Mouse (Mus musculus): ENCODE measurements around the gene D3Ertd751e.

D3Ertd751e gene

GRCm38 (mm10) chr3:41742278-41742934 is at the start of gene D3Ertd751e, which contains the start of gene Sclt1:
D3Ertd751e (plus strand) TSS chr3:41742611.
Sclt1 (minus strand) TSS chr3:41742514.
- peak; percentile 93 for DNase-seq (ENCODE audit: low spot score)

GRCm38 (mm10) chr3:41695681-41696080 is 46.7 kb upstream of the D3Ertd751e start:
- DNase-seq (ENCODE audit: low spot score) = no peak

GRCm38 (mm10) chr3:41741601-41742277 is 672 bp upstream of the D3Ertd751e start:
- DNase-seq (ENCODE audit: low spot score) = peak; percentile 27

GRCm38 (mm10) chr3:41743436-41743835 is 1.0 kb downstream of the D3Ertd751e start:
- peak; percentile 15 for DNase-seq (ENCODE audit: low spot score)

GRCm38 (mm10) chr3:41754556-41754955 is 12.1 kb downstream of the D3Ertd751e start:
- DNase-seq (ENCODE audit: low spot score) = no peak

DNA sequence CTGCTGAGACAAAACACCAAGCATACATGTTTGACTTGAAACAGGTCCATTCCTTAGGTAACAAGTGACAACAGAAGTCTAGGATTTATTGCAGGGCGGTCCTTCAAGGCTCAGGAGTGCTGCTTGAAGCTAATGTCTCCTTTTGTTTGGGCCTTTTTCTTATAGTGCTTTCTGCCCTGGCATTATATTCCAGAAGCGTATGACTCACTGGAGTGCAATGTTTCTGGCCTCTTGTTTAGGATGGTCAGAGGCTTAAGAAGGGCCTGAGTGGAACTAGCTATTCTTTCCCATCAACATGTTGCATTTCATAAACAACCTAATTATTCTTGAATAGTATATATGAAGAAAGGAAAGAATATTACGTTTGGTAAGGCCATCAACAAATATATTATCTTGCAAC is 19.7 kb downstream of the D3Ertd751e start:
- DNase-seq (ENCODE audit: low spot score) = no peak

DNA sequence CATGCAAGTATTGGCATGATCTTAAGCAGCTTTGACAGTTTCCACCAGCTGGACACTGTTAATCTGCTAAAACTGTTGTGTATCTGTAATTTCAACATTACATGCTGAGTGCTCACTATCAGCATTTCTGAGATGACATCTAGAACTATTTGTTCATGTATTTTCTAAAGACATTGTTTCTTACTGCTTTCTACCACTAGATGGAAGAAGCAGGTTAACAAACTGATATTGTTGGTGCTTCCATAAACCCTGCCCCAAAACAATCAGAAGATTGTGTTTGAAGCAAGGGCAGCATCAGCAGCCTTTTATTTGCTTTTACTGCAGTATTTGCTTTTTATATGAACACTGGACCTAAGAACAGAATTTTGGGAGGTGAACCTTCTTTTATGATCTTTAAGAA is 70.0 kb downstream of the D3Ertd751e start:
- DNase-seq (ENCODE audit: low spot score) = no peak
